Mouse (Mus musculus) heart, postnatal 0 days (tissue): ENCODE results near the gene Ttc7b.

ENCODE experiments used
- CTCF ChIP-seq: IDR thresholded peaks from 2 replicates; pipeline ENCODE4 v1.5.1; 2016; ENCODE audit warnings: antibody characterized with exemption, control low read depth, low read depth
- EP300 ChIP-seq: IDR thresholded peaks from 2 replicates; pipeline ENCODE4 v1.6.1; 2016; ENCODE audit warnings: antibody characterized with exemption, low read depth

GRCm38 (mm10) chr12:100431830-100432229, 88.8 kb downstream of the Ttc7b start:
- no peak for TF ChIP-seq CTCF
- TF ChIP-seq EP300, result no peak
